Mouse (Mus musculus): ENCODE results near the gene Hist1h3e. TPM values are rescaled to one million over a fixed set of nuclear protein-coding genes. Genes with fewer than 3 reads are reported as not detected.
"Not testable (repeated sequence)": the region's sequence is repeated elsewhere in the genome, so short reads cannot be mapped to it uniquely, and the experiment has no call there.

The Hist1h3e gene
- polyA plus RNA-seq, 1 experiment from 2014 or later: 2.0 TPM

- H3K36me3 ChIP-seq (ENCODE audit: control insufficient read depth, insufficient read depth, low read length): no peaks in the 10 kb centered on the region
- H3K9ac ChIP-seq (ENCODE audit: low read length): peak overlapping the region; percentile 94
- H3K27ac ChIP-seq (replicated peaks in 1 of 2; ENCODE audit: control insufficient read depth in 1 of 2, insufficient read depth in 1 of 2, low read depth in 2 of 2, low read length in 2 of 2): peak overlapping the region; percentile 97 to 98
- peak overlapping the region; percentile 85 for H3K4me2 ChIP-seq (ENCODE audit: low read length)
- H3K9me3 ChIP-seq (ENCODE audit: control insufficient read depth, low read length): no peaks in the 10 kb centered on the region
- no peaks in the 10 kb centered on the region for H3K27me3 ChIP-seq (ENCODE audit: control insufficient read depth, insufficient read depth, low read length)
- H3K4me1 ChIP-seq (ENCODE audit: control insufficient read depth in 2 of 2, insufficient read depth in 2 of 2, low read length in 2 of 2): peaks cover 0 to 13% of the 10 kb centered on the region in 2 experiments; a peak in 3 of 4 replicates
- peak overlapping the region; percentile 62 to 69 for H3K4me3 ChIP-seq (ENCODE audit: control insufficient read depth in 1 of 2, insufficient read depth in 1 of 2, low read depth in 1 of 2, low read length in 2 of 2)
- under 1% methylated on average over 54 of the region's 54 CpGs for WGBS
- peak; percentile 79 for ATAC-seq (ENCODE audit: insufficient number of reproducible peaks, insufficient read depth, low FRiP score, low read depth)
These were observed 7.0 kb downstream of the Hist1h3e start for GRCm38 (mm10) chr13:23554925-23555838.

GRCm38 (mm10) chr13:23554393-23554792 is 7.8 kb downstream of the Hist1h3e start:
- ATAC-seq (ENCODE audit: insufficient number of reproducible peaks, insufficient read depth, low FRiP score, low read depth): no peak

GRCm38 (mm10) chr13:23552962-23553361 is 9.2 kb downstream of the Hist1h3e start, which contains the start of gene Hist1h1d:
Gene Hist1h1d, plus strand, starts transcription at chr13:23553262.
- Histone ChIP-seq H3K27ac (replicated peaks in 1 of 2; ENCODE audit: control insufficient read depth in 1 of 2, insufficient read depth in 1 of 2, low read depth in 2 of 2, low read length in 2 of 2) (peak within 1 kb of the TSS in 1 of 2 experiments; percentile 98; a peak in 3 of 4 replicates), H3K4me2 (ENCODE audit: low read length) (peak within 1 kb of the TSS; percentile 72), H3K9ac (ENCODE audit: low read length) (peak within 1 kb of the TSS; percentile 94), H3K36me3 (ENCODE audit: control insufficient read depth, insufficient read depth, low read length) (no peaks in the 10 kb centered on the region), H3K27me3 (ENCODE audit: control insufficient read depth, insufficient read depth, low read length) (no peaks in the 10 kb centered on the region), H3K9me3 (ENCODE audit: control insufficient read depth, low read length) (no peaks in the 10 kb centered on the region), H3K4me3 (ENCODE audit: control insufficient read depth in 1 of 2, insufficient read depth in 1 of 2, low read depth in 1 of 2, low read length in 2 of 2) (no peak within 1 kb of the TSS), H3K4me1 (ENCODE audit: control insufficient read depth in 2 of 2, insufficient read depth in 2 of 2, low read length in 2 of 2) (peaks cover 0 to 13% of the 10 kb centered on the region in 2 experiments; a peak in 3 of 4 replicates)
- no peak for ATAC-seq (ENCODE audit: insufficient number of reproducible peaks, insufficient read depth, low FRiP score, low read depth)

More at GRCm38 (mm10) chr13:23554393-23554792, 7.8 kb downstream of the Hist1h3e start:
- peak overlapping the region; percentile 85 for H3K4me2 ChIP-seq (ENCODE audit: low read length)
- no peaks in the 10 kb centered on the region for H3K36me3 ChIP-seq (ENCODE audit: control insufficient read depth, insufficient read depth, low read length)
- H3K27me3 ChIP-seq (ENCODE audit: control insufficient read depth, insufficient read depth, low read length): no peaks in the 10 kb centered on the region
- no peaks in the 10 kb centered on the region for H3K9me3 ChIP-seq (ENCODE audit: control insufficient read depth, low read length)
- H3K27ac ChIP-seq (replicated peaks in 1 of 2; ENCODE audit: control insufficient read depth in 1 of 2, insufficient read depth in 1 of 2, low read depth in 2 of 2, low read length in 2 of 2): peak overlapping the region; percentile 97 to 98
- H3K9ac ChIP-seq (ENCODE audit: low read length): peak overlapping the region; percentile 94
- WGBS: 22% methylated on average over 9 of the region's 9 CpGs
- H3K4me3 ChIP-seq (ENCODE audit: control insufficient read depth in 1 of 2, insufficient read depth in 1 of 2, low read depth in 1 of 2, low read length in 2 of 2): peak overlapping the region in 1 of 2 experiments; percentile 62; a peak in 2 of 4 replicates
- H3K4me1 ChIP-seq (ENCODE audit: control insufficient read depth in 2 of 2, insufficient read depth in 2 of 2, low read length in 2 of 2): peaks cover 0 to 13% of the 10 kb centered on the region in 2 experiments; a peak in 3 of 4 replicates

GRCm38 (mm10) chr13:23551931-23552914 is 9.9 kb downstream of the Hist1h3e start:
- WGBS: 49% methylated on average over 8 of the region's 8 CpGs
- Histone ChIP-seq H3K4me1 (ENCODE audit: control insufficient read depth in 2 of 2, insufficient read depth in 2 of 2, low read length in 2 of 2) (peaks cover 0 to 13% of the 10 kb centered on the region in 2 experiments; a peak in 3 of 4 replicates), H3K4me3 (ENCODE audit: control insufficient read depth in 1 of 2, insufficient read depth in 1 of 2, low read depth in 1 of 2, low read length in 2 of 2) (peak overlapping the region in 1 of 2 experiments; percentile 44; a peak in 2 of 4 replicates), H3K9ac (ENCODE audit: low read length) (peak overlapping the region; percentile 44), H3K9me3 (ENCODE audit: control insufficient read depth, low read length) (no peaks in the 10 kb centered on the region), H3K27me3 (ENCODE audit: control insufficient read depth, insufficient read depth, low read length) (no peaks in the 10 kb centered on the region), H3K36me3 (ENCODE audit: control insufficient read depth, insufficient read depth, low read length) (no peaks in the 10 kb centered on the region), H3K4me2 (ENCODE audit: low read length) (peak overlapping the region; percentile 72), H3K27ac (replicated peaks in 1 of 2; ENCODE audit: control insufficient read depth in 1 of 2, insufficient read depth in 1 of 2, low read depth in 2 of 2, low read length in 2 of 2) (peak overlapping the region in 1 of 2 experiments; percentile 87; a peak in 3 of 4 replicates)
- no peak for ATAC-seq (ENCODE audit: insufficient number of reproducible peaks, insufficient read depth, low FRiP score, low read depth)

- peaks cover 0 to 13% of the 10 kb centered on the region in 2 experiments; a peak in 3 of 4 replicates for H3K4me1 ChIP-seq (ENCODE audit: control insufficient read depth in 2 of 2, insufficient read depth in 2 of 2, low read length in 2 of 2)
- H3K9me3 ChIP-seq (ENCODE audit: control insufficient read depth, low read length); H3K36me3 ChIP-seq (ENCODE audit: control insufficient read depth, insufficient read depth, low read length); H3K27me3 ChIP-seq (ENCODE audit: control insufficient read depth, insufficient read depth, low read length): not testable (repeated sequence)
- H3K9ac ChIP-seq (ENCODE audit: low read length): peak within 1 kb of the TSS; percentile 72
- peak within 1 kb of the TSS; percentile 86 to 87 for H3K27ac ChIP-seq (replicated peaks in 1 of 2; ENCODE audit: control insufficient read depth in 1 of 2, insufficient read depth in 1 of 2, low read depth in 2 of 2, low read length in 2 of 2)
- peak within 1 kb of the TSS; percentile 44 to 52 for H3K4me3 ChIP-seq (ENCODE audit: control insufficient read depth in 1 of 2, insufficient read depth in 1 of 2, low read depth in 1 of 2, low read length in 2 of 2)
- under 1% methylated on average over 44 of the region's 47 CpGs for WGBS
- ATAC-seq (ENCODE audit: insufficient number of reproducible peaks, insufficient read depth, low FRiP score, low read depth): peak; percentile 76
- H3K4me2 ChIP-seq (ENCODE audit: low read length): peak within 1 kb of the TSS; percentile 72
These were observed 10.9 kb downstream of the Hist1h3e start, which contains the start of gene Hist1h4f for GRCm38 (mm10) chr13:23551146-23551834. Gene Hist1h4f, minus strand, starts transcription at chr13:23551648.

- H3K27ac ChIP-seq (replicated peaks in 1 of 2; ENCODE audit: control insufficient read depth in 1 of 2, insufficient read depth in 1 of 2, low read depth in 2 of 2, low read length in 2 of 2): peak overlapping the region; percentile 86 to 87
- H3K4me1 ChIP-seq (ENCODE audit: control insufficient read depth in 2 of 2, insufficient read depth in 2 of 2, low read length in 2 of 2): peaks cover 0 to 14% of the 10 kb centered on the region in 2 experiments; a peak in 3 of 4 replicates
- no peak for ATAC-seq (ENCODE audit: insufficient number of reproducible peaks, insufficient read depth, low FRiP score, low read depth)
- peak overlapping the region; percentile 72 for H3K9ac ChIP-seq (ENCODE audit: low read length)
- no peaks in the 10 kb centered on the region for H3K27me3 ChIP-seq (ENCODE audit: control insufficient read depth, insufficient read depth, low read length)
- H3K36me3 ChIP-seq (ENCODE audit: control insufficient read depth, insufficient read depth, low read length): no peaks in the 10 kb centered on the region
- WGBS: 12% methylated on average over 3 of the region's 3 CpGs
- no peaks in the 10 kb centered on the region for H3K9me3 ChIP-seq (ENCODE audit: control insufficient read depth, low read length)
- peak overlapping the region; percentile 72 for H3K4me2 ChIP-seq (ENCODE audit: low read length)
- peak overlapping the region; percentile 44 to 52; a peak in 3 of 4 replicates for H3K4me3 ChIP-seq (ENCODE audit: control insufficient read depth in 1 of 2, insufficient read depth in 1 of 2, low read depth in 1 of 2, low read length in 2 of 2)
These were observed 11.4 kb downstream of the Hist1h3e start for GRCm38 (mm10) chr13:23550761-23551145.

Data from heart, embryonic 14.5 days (tissue).